8 mouse cellular contexts compared by ENCODE assay signal in the genomic region with DNA sequence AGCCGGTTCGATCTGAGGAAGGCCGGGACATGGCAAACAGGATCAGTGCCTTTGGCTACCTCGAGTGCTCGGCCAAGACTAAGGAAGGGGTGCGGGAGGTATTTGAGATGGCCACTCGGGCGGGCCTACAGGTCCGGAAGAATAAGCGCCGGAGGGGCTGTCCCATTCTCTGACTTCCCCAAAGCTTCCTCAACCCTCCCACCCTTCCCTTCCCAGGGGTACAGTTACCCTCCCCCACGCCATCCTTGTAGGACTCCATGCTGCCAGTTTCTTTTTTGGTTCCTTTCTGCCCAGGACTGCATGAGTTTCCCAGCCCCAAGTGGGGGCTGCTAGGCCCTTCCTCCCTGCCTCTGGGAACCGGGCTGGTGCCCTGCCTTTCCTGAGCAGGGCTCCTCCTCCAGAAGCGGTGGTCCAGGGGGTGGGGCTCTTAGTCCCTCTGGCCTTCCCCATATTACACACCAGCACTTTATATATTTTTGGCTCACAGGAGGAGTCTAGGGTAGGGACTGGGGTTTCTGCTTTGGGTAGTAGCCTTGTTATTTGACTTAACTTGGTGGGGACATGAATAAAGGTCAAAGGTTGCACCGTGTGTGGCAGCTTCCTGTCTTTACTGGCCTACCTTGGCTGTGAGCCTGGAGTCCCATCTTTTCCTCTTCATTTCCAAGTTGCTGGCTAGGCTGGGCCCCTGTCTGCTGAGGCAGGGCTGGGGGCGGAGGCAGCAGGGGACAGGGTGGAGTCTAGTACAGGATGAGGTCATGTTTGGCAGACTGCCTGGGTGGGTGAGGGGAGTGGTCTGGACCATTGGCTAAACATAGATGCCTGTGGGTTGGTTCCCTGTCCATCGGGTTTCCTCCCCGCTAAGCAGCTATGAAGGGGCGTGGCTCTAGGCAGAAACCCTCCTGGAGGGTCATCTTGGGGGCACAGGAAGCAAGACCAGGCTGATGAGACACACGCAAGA. TPM values are rescaled to one million over a fixed set of nuclear protein-coding genes. Genes with fewer than 3 reads are reported as not detected.
A peak's percentile ranks its signal among the peaks of the same experiment; 100 is the strongest.
DNase-seq lines count a peak whose midpoint lies in the region; ATAC-seq lines count a peak whose summit lies in the region.

No protein-coding gene starts in this region.

- H3K4me2 ChIP-seq in embryonic facial prominence, embryonic 12.5 days (replicated peaks) = no peak overlapping the region
- H3K4me2 ChIP-seq in limb, embryonic 15.5 days = peak overlapping the region; percentile 17; the same call in 1 of the 2 replicates
- H3K4me2 ChIP-seq in midbrain, embryonic 15.5 days = no peak overlapping the region
- H3K4me2 ChIP-seq in stomach, embryonic 15.5 days = peak overlapping the region; percentile 22

- peak; percentile 77 for ATAC-seq in embryonic facial prominence, embryonic 12.5 days (ENCODE audit: insufficient number of reproducible peaks, insufficient read depth, low FRiP score, low TSS enrichment)
- ATAC-seq in limb, embryonic 15.5 days (ENCODE audit: insufficient number of reproducible peaks, low FRiP score, low TSS enrichment, low read depth) = peak; percentile 80
- ATAC-seq in midbrain, embryonic 15.5 days (replicated peaks) = peak; percentile 71
- ATAC-seq in stomach, embryonic 15.5 days (ENCODE audit: insufficient read depth, low FRiP score, low read depth) = peak; percentile 86

- WGBS in embryonic facial prominence, embryonic 12.5 days = 49% methylated on average over 20 of the region's 20 CpGs
- WGBS in heart, embryonic 10.5 days = 39% methylated on average over 20 of the region's 20 CpGs
- WGBS in limb, embryonic 15.5 days = 50% methylated on average over 20 of the region's 20 CpGs
- WGBS in midbrain, embryonic 15.5 days = 60% methylated on average over 20 of the region's 20 CpGs
- WGBS in stomach, embryonic 15.5 days = 43% methylated on average over 20 of the region's 20 CpGs

- no peaks in the 10 kb centered on the region for H3K27me3 ChIP-seq in embryonic facial prominence, embryonic 12.5 days
- H3K27me3 ChIP-seq in heart, embryonic 10.5 days (ENCODE audit: insufficient read depth, poor library complexity, severe bottlenecking) = no peaks in the 10 kb centered on the region
- no peaks in the 10 kb centered on the region for H3K27me3 ChIP-seq in limb, embryonic 15.5 days
- H3K27me3 ChIP-seq in midbrain, embryonic 15.5 days (replicated peaks) = peaks cover 7% of the 10 kb centered on the region; the same call in 1 of the 2 replicates
- H3K27me3 ChIP-seq in stomach, embryonic 15.5 days (replicated peaks) = no peaks in the 10 kb centered on the region

- H3K9me3 ChIP-seq in embryonic facial prominence, embryonic 12.5 days = no peaks in the 10 kb centered on the region
- no peaks in the 10 kb centered on the region for H3K9me3 ChIP-seq in heart, embryonic 10.5 days
- no peaks in the 10 kb centered on the region for H3K9me3 ChIP-seq in limb, embryonic 15.5 days
- H3K9me3 ChIP-seq in midbrain, embryonic 15.5 days = no peaks in the 10 kb centered on the region
- H3K9me3 ChIP-seq in stomach, embryonic 15.5 days = no peaks in the 10 kb centered on the region

- no peak overlapping the region for H3K9ac ChIP-seq in embryonic facial prominence, embryonic 12.5 days
- no peak overlapping the region for H3K9ac ChIP-seq in limb, embryonic 15.5 days
- no peak overlapping the region for H3K9ac ChIP-seq in midbrain, embryonic 15.5 days
- H3K9ac ChIP-seq in stomach, embryonic 15.5 days = no peak overlapping the region

- peaks cover 64% of the 10 kb centered on the region for H3K4me1 ChIP-seq in embryonic facial prominence, embryonic 12.5 days
- H3K4me1 ChIP-seq in heart, embryonic 10.5 days = peaks cover 74% of the 10 kb centered on the region
- H3K4me1 ChIP-seq in limb, embryonic 15.5 days = peaks cover 67% of the 10 kb centered on the region
- H3K4me1 ChIP-seq in midbrain, embryonic 15.5 days = peaks cover 7% of the 10 kb centered on the region
- H3K4me1 ChIP-seq in stomach, embryonic 15.5 days = peaks cover 62% of the 10 kb centered on the region

- peaks cover 53% of the 10 kb centered on the region for H3K36me3 ChIP-seq in embryonic facial prominence, embryonic 12.5 days
- H3K36me3 ChIP-seq in heart, embryonic 10.5 days = peaks cover 69% of the 10 kb centered on the region
- H3K36me3 ChIP-seq in limb, embryonic 15.5 days = peaks cover 46% of the 10 kb centered on the region
- no peaks in the 10 kb centered on the region for H3K36me3 ChIP-seq in midbrain, embryonic 15.5 days (replicated peaks)
- H3K36me3 ChIP-seq in stomach, embryonic 15.5 days = peaks cover 20% of the 10 kb centered on the region

- DNase-seq in cerebellum, postnatal 25 days = peak; percentile 22 to 53
- DNase-seq in cerebellum, adult 8-10 months = no peak
- DNase-seq in heart, embryonic 10.5 days (ENCODE audit: low spot score) = peak; percentile 98
- peak; percentile 98 for DNase-seq in kidney, adult 9 months

- H3K4me3 ChIP-seq in embryonic facial prominence, embryonic 12.5 days = no peak overlapping the region
- peak overlapping the region; percentile 33 for H3K4me3 ChIP-seq in heart, embryonic 10.5 days
- peak overlapping the region; percentile 8; the same call in 1 of the 2 replicates for H3K4me3 ChIP-seq in limb, embryonic 15.5 days
- no peak overlapping the region for H3K4me3 ChIP-seq in midbrain, embryonic 15.5 days
- no peak overlapping the region for H3K4me3 ChIP-seq in stomach, embryonic 15.5 days (replicated peaks)

- peak overlapping the region; percentile 90 for H3K27ac ChIP-seq in embryonic facial prominence, embryonic 12.5 days
- H3K27ac ChIP-seq in heart, embryonic 10.5 days = peak overlapping the region; percentile 85
- H3K27ac ChIP-seq in limb, embryonic 15.5 days = peak overlapping the region; percentile 83
- peak overlapping the region; percentile 36; the same call in 1 of the 2 replicates for H3K27ac ChIP-seq in midbrain, embryonic 15.5 days
- H3K27ac ChIP-seq in stomach, embryonic 15.5 days = peak overlapping the region; percentile 86

RNA-seq across cellular contexts. Expression of gene Rhoc, which starts 6.0 kb away (rescaled TPM):
- polyA plus RNA-seq in embryonic facial prominence, embryonic 12.5 days (2016; fragmentation: Nextera tagmentation; extraction: Ambion mirVana) = 156 and 157 TPM in 2 replicates
- 243 and 267 TPM in 2 replicates for polyA plus RNA-seq in heart, embryonic 10.5 days (2016; fragmentation: Nextera tagmentation; extraction: Ambion mirVana)
- 193 and 202 TPM in 2 replicates for polyA plus RNA-seq in limb, embryonic 15.5 days (2015; fragmentation: Nextera tagmentation; extraction: Ambion mirVana)
- 43.8 and 46.0 TPM in 2 replicates for polyA plus RNA-seq in midbrain, embryonic 15.5 days (2015; fragmentation: Nextera tagmentation; extraction: Ambion mirVana)
- 156 and 157 TPM in 2 replicates for polyA plus RNA-seq in stomach, embryonic 15.5 days (2015; fragmentation: Nextera tagmentation; extraction: Ambion mirVana)

RNA-seq across cellular contexts. Expression of gene Fam19a3, which starts 12.5 kb away (rescaled TPM):
- polyA plus RNA-seq in embryonic facial prominence, embryonic 12.5 days (2016; fragmentation: Nextera tagmentation; extraction: Ambion mirVana) = 0.08 and 0.18 TPM in 2 replicates
- 0.70 and 1.4 TPM in 2 replicates for polyA plus RNA-seq in heart, embryonic 10.5 days (2016; fragmentation: Nextera tagmentation; extraction: Ambion mirVana)
- 0.15 and 0.20 TPM in 2 replicates for polyA plus RNA-seq in limb, embryonic 15.5 days (2015; fragmentation: Nextera tagmentation; extraction: Ambion mirVana)
- 0.05 and 0.10 TPM in 2 replicates for polyA plus RNA-seq in midbrain, embryonic 15.5 days (2015; fragmentation: Nextera tagmentation; extraction: Ambion mirVana)
- polyA plus RNA-seq in stomach, embryonic 15.5 days (2015; fragmentation: Nextera tagmentation; extraction: Ambion mirVana) = 0.10 and 0.21 TPM in 2 replicates

RNA-seq across cellular contexts. Expression of gene Ppm1j, which starts 13.3 kb away (rescaled TPM):
- 3.5 and 3.9 TPM in 2 replicates for polyA plus RNA-seq in embryonic facial prominence, embryonic 12.5 days (2016; fragmentation: Nextera tagmentation; extraction: Ambion mirVana)
- 19.9 and 44.8 TPM in 2 replicates for polyA plus RNA-seq in heart, embryonic 10.5 days (2016; fragmentation: Nextera tagmentation; extraction: Ambion mirVana)
- polyA plus RNA-seq in limb, embryonic 15.5 days (2015; fragmentation: Nextera tagmentation; extraction: Ambion mirVana) = 4.6 and 5.5 TPM in 2 replicates
- polyA plus RNA-seq in midbrain, embryonic 15.5 days (2015; fragmentation: Nextera tagmentation; extraction: Ambion mirVana) = 0.59 and 0.93 TPM in 2 replicates
- polyA plus RNA-seq in stomach, embryonic 15.5 days (2015; fragmentation: Nextera tagmentation; extraction: Ambion mirVana) = 3.1 and 4.1 TPM in 2 replicates

RNA-seq across cellular contexts. Expression of gene Mov10, which starts 24.2 kb away (rescaled TPM):
- 70.8 and 73.8 TPM in 2 replicates for polyA plus RNA-seq in embryonic facial prominence, embryonic 12.5 days (2016; fragmentation: Nextera tagmentation; extraction: Ambion mirVana)
- 42.2 and 54.0 TPM in 2 replicates for polyA plus RNA-seq in heart, embryonic 10.5 days (2016; fragmentation: Nextera tagmentation; extraction: Ambion mirVana)
- 48.7 and 50.7 TPM in 2 replicates for polyA plus RNA-seq in limb, embryonic 15.5 days (2015; fragmentation: Nextera tagmentation; extraction: Ambion mirVana)
- 9.7 and 10.6 TPM in 2 replicates for polyA plus RNA-seq in midbrain, embryonic 15.5 days (2015; fragmentation: Nextera tagmentation; extraction: Ambion mirVana)
- 86.1 and 95.2 TPM in 2 replicates for polyA plus RNA-seq in stomach, embryonic 15.5 days (2015; fragmentation: Nextera tagmentation; extraction: Ambion mirVana)

Comparison
In these comparisons a context has a peak if more than half of its experiments do, and no peak if none do; other contexts are left out.
1. H3K27ac ChIP-seq: peak in every context shown above with its lines; median percentile 90 in embryonic facial prominence, embryonic 12.5 days; 86 in stomach, embryonic 15.5 days; 85 in heart, embryonic 10.5 days; 83 in limb, embryonic 15.5 days; 36 in midbrain, embryonic 15.5 days.
2. H3K4me2 ChIP-seq: peak in limb, embryonic 15.5 days (single experiment) and stomach, embryonic 15.5 days (single experiment); none in embryonic facial prominence, embryonic 12.5 days (single experiment) and midbrain, embryonic 15.5 days (single experiment).
3. H3K4me3 ChIP-seq: peak in heart, embryonic 10.5 days (single experiment) and limb, embryonic 15.5 days (single experiment); none in embryonic facial prominence, embryonic 12.5 days (single experiment), midbrain, embryonic 15.5 days (single experiment) and stomach, embryonic 15.5 days (single experiment).
4. Peak in every context shown above with its lines, with median percentiles within 50 percentile points of each other: ATAC-seq.